In the genomic region with DNA sequence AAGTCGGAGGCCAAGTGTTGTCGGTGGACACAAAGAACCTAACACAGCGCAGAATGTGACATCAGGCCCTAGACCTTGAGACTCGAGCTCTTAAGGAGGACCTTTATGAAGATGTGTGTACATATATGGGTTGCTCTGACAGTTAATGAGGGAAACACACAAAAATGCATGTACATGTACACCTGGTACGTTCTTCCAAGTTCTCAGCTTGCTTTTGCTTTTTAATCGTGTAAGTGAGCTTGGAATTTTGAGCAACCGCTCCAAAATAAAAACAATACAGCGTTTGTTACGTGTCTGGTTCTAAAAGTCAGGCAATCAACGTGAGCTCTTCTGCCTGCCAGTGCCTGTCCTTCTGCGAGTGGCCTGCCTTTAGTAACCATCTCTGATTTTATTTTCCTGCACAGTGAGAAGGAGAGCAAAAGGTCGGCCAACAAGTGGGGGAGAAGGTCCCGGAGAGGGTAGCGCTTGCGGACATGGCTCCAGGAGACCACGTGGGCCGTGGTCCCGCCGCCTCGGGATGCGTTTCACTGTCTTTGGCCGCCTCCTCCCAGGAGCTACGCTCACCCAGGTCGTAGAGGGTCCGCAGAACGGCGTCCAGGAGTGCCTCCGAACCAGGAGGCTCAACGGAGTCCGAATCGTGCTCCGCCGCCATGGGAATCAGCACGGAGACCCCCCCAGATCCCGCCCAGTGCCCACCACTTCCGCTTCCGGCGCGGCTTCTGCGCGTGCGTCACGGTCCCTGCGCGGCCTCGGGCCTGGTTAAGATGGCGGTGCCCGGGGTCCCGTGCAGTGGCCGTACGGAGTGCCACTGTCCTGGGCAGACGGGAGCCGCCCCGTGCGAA, we compare ENCODE assay signal across 8 mouse cellular contexts. TPM values are rescaled to one million over a fixed set of nuclear protein-coding genes. Genes with fewer than 3 reads are reported as not detected.
A peak's percentile ranks its signal among the peaks of the same experiment; 100 is the strongest.
DNase-seq lines count a peak whose midpoint lies in the region; ATAC-seq lines count a peak whose summit lies in the region.

Gene Gnpat, plus strand, starts transcription at position 713 of the 842 bp plus-strand sequence.
Gene 2810004N23Rik, minus strand, starts transcription at position 800 of the 842 bp plus-strand sequence.

- H3K36me3 ChIP-seq in hindbrain, embryonic 13.5 days, result peaks cover 32% of the 10 kb centered on the region

- no peaks in the 10 kb centered on the region for H3K27me3 ChIP-seq in hindbrain, embryonic 13.5 days

- peak; percentile 99 for ATAC-seq in hindbrain, embryonic 13.5 days (ENCODE audit: low FRiP score)

- WGBS in hindbrain, embryonic 13.5 days, result 1% methylated on average over 48 of the region's 55 CpGs

- peak within 1 kb of the TSS; percentile 93 for H3K4me3 ChIP-seq in hindbrain, embryonic 13.5 days

- DNase-seq in NIH3T3 (ENCODE audit: low read depth), result peak; percentile 94
- peak; percentile 97 for DNase-seq in cerebellum, postnatal 10 days
- DNase-seq in frontal cortex, postnatal 14 days (ENCODE audit: low spot score in 2 of 2), result peak; percentile 78 to 88
- DNase-seq in layer of hippocampus, postnatal 25 days (ENCODE audit: extremely low spot score in 1 of 2, low spot score in 1 of 2), result peak; percentile 94 to 98
- peak; percentile 90 for DNase-seq in lung, postnatal 25 days (ENCODE audit: low spot score)
- DNase-seq in retina, embryonic 14.5 days (ENCODE audit: low spot score), result peak; percentile 94
- peak; percentile 97 for DNase-seq in thymus, postnatal 4 days

- peaks cover 33% of the 10 kb centered on the region for H3K4me1 ChIP-seq in hindbrain, embryonic 13.5 days (replicated peaks)

- H3K9ac ChIP-seq in hindbrain, embryonic 13.5 days, result peak within 1 kb of the TSS; percentile 95

- H3K4me2 ChIP-seq in hindbrain, embryonic 13.5 days, result peak within 1 kb of the TSS; percentile 86

- H3K9me3 ChIP-seq in hindbrain, embryonic 13.5 days, result no peaks in the 10 kb centered on the region

- peak within 1 kb of the TSS; percentile 95 for H3K27ac ChIP-seq in hindbrain, embryonic 13.5 days

RNA-seq across cellular contexts. Expression of gene Gnpat, which starts in this region (rescaled TPM):
- 83.6 and 85.0 TPM in 2 replicates for polyA plus RNA-seq in hindbrain, embryonic 13.5 days (2015; fragmentation: Nextera tagmentation; extraction: Ambion mirVana)
- 10 to 100 TPM; 61.7 to 69.2 TPM for total RNA-seq in layer of hippocampus, postnatal 25 days (2021)

RNA-seq across cellular contexts. Expression of gene 2810004N23Rik, which starts in this region (rescaled TPM):
- 30.4 and 32.1 TPM in 2 replicates for polyA plus RNA-seq in hindbrain, embryonic 13.5 days (2015; fragmentation: Nextera tagmentation; extraction: Ambion mirVana)
- 10 to 100 TPM; 22.4 to 23.5 TPM for total RNA-seq in layer of hippocampus, postnatal 25 days (2021)

Comparison
In these comparisons a context has a peak if more than half of its experiments do, and no peak if none do; other contexts are left out.
1. Peak in every context shown above with its lines: DNase-seq, ATAC-seq, H3K4me3 ChIP-seq and H3K27ac ChIP-seq.